Mouse (Mus musculus): ENCODE data around the gene 2310007B03Rik. TPM values are rescaled to one million over a fixed set of nuclear protein-coding genes. Genes with fewer than 3 reads are reported as not detected.
"Not testable (repeated sequence)": the region's sequence is repeated elsewhere in the genome, so short reads cannot be mapped to it uniquely, and the experiment has no call there.

2310007B03Rik gene
- polyA plus RNA-seq (2011; ENCODE audit: insufficient read depth, insufficient read length, low read depth, missing spikeins), result 1.9 and 2.1 TPM in 2 replicates

DNA sequence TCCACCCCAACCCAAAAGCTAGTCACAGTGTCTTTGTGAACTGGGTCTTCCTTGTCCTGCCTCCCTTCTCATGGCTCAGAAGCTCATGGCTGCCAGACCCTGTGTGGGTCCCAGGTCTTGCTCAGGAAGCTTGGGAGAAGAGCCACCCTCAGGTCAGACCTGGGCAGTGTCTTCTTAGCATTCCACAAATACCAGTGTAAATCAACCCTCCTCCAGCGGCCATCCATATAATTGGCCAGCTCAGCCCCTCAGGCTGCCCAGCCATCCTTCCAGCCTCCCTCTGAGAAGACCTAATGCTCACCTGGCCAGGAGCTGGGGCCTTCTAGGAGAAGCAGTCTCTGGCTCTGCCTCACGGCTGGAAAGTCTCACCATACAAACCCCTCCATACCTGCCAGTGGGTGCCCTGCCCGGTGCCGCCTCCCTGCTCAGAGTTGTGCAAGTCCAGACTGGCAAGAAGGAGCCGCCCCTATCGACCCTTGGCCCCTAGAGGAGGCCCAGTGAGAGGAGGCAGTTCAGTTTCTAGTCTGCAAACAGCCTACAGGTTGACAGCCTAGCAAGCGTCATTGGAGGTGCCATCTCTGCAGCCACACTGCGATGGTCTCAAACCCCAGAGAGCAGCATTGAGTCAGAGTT is at the start of gene 2310007B03Rik:
2310007B03Rik (minus strand) TSS at position 448 of the 633 bp plus-strand sequence.
- TF ChIP-seq POLR2A (IDR thresholded peaks at IDR 0.05; ENCODE audit: insufficient read depth, low read length), result no peak
- TF ChIP-seq EP300 (IDR thresholded peaks at IDR 0.05; ENCODE audit: insufficient read depth, low read depth, low read length), result no peak
- TF ChIP-seq CTCF (IDR thresholded peaks at IDR 0.05; ENCODE audit: low read depth, low read length), result no peak
- Histone ChIP-seq H3K4me1 (ENCODE audit: control insufficient read depth, insufficient read depth, low read length) (no peaks in the 10 kb centered on the region), H3K27me3 (ENCODE audit: control insufficient read depth, insufficient read depth, low read length, poor library complexity, severe bottlenecking) (no peaks in the 10 kb centered on the region), H3K36me3 (ENCODE audit: control insufficient read depth, insufficient read depth, low read length, poor library complexity, severe bottlenecking) (no peaks in the 10 kb centered on the region), H3K9me3 (replicated peaks; ENCODE audit: control insufficient read depth, insufficient read depth, low read length, poor library complexity, severe bottlenecking) (no peaks in the 10 kb centered on the region), H3K4me3 (ENCODE audit: low read depth, low read length) (no peak within 1 kb of the TSS), H3K27ac (ENCODE audit: insufficient read depth, low read length) (no peak within 1 kb of the TSS), H3K9ac (ENCODE audit: low read depth, poor library complexity, severe bottlenecking) (no peak within 1 kb of the TSS)

DNA sequence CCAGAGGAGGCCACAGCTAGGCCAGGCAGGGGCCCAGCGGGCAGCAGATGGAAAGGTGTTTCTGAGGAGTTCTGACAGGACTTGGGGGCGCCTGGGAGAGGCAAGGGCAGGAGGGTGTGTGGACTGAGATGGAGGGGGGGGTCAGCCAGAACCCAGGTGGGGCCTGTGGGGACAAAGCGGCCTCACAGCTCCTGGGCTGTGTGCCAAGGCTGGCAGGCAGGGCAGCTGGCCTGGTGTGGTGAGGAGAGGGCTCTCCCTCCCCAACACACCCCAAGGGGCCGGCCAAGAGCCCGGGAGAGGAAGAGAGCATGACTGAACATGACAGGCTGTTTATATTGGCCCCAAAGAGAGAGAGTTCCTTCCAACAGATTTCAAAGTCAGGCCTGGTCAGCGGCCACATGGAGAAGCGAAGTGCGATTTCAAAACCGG is 49.5 kb upstream of the 2310007B03Rik start:
- H3K9me3 ChIP-seq (replicated peaks; ENCODE audit: control insufficient read depth, insufficient read depth, low read length, poor library complexity, severe bottlenecking), result no peaks in the 10 kb centered on the region
- no peak overlapping the region for H3K9ac ChIP-seq (ENCODE audit: low read depth, poor library complexity, severe bottlenecking)
- H3K27me3 ChIP-seq (ENCODE audit: control insufficient read depth, insufficient read depth, low read length, poor library complexity, severe bottlenecking), result no peaks in the 10 kb centered on the region
- no peak overlapping the region for H3K4me3 ChIP-seq (ENCODE audit: low read depth, low read length)
- no peak for TF ChIP-seq CTCF (IDR thresholded peaks at IDR 0.05; ENCODE audit: low read depth, low read length)
- TF ChIP-seq EP300 (IDR thresholded peaks at IDR 0.05; ENCODE audit: insufficient read depth, low read depth, low read length), result no peak
- no peak for TF ChIP-seq POLR2A (IDR thresholded peaks at IDR 0.05; ENCODE audit: insufficient read depth, low read length)
- no peak overlapping the region for H3K27ac ChIP-seq (ENCODE audit: insufficient read depth, low read length)
- H3K36me3 ChIP-seq (ENCODE audit: control insufficient read depth, insufficient read depth, low read length, poor library complexity, severe bottlenecking), result no peaks in the 10 kb centered on the region
- peaks cover 2% of the 10 kb centered on the region for H3K4me1 ChIP-seq (ENCODE audit: control insufficient read depth, insufficient read depth, low read length)

DNA sequence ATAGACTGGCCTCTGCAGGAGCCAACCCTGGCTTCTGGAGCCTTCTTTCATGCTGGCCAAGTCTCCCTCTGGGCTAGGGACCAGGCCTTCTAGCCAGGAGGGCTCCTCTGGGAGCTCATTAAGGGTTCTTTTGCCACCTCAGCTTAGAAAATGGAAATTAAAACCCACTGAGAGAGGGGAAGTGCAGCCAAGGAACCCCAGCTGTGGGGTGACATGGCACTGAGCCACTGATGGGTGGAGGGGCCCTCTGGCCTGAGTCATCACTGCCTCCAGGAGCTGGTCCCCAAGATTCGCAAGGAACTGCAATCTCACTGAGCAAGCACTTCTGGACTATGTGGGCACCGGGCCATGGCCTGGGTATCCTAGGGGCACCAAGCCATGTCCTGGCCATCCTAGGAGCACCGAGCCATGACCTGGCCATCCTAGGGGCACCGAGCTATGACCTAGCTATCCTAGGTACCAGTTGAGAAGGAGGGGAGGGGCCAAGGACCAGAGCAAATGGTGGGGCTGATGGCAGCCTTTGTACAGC is 46.9 kb upstream of the 2310007B03Rik start:
- Histone ChIP-seq H3K27ac (ENCODE audit: insufficient read depth, low read length) (no peak overlapping the region), H3K27me3 (ENCODE audit: control insufficient read depth, insufficient read depth, low read length, poor library complexity, severe bottlenecking) (no peaks in the 10 kb centered on the region), H3K9me3 (replicated peaks; ENCODE audit: control insufficient read depth, insufficient read depth, low read length, poor library complexity, severe bottlenecking) (no peaks in the 10 kb centered on the region), H3K9ac (ENCODE audit: low read depth, poor library complexity, severe bottlenecking) (no peak overlapping the region), H3K36me3 (ENCODE audit: control insufficient read depth, insufficient read depth, low read length, poor library complexity, severe bottlenecking) (no peaks in the 10 kb centered on the region), H3K4me1 (ENCODE audit: control insufficient read depth, insufficient read depth, low read length) (no peaks in the 10 kb centered on the region), H3K4me3 (ENCODE audit: low read depth, low read length) (no peak overlapping the region)
- TF ChIP-seq CTCF (IDR thresholded peaks at IDR 0.05; ENCODE audit: low read depth, low read length), result no peak
- TF ChIP-seq POLR2A (IDR thresholded peaks at IDR 0.05; ENCODE audit: insufficient read depth, low read length), result no peak
- TF ChIP-seq EP300 (IDR thresholded peaks at IDR 0.05; ENCODE audit: insufficient read depth, low read depth, low read length), result no peak

DNA sequence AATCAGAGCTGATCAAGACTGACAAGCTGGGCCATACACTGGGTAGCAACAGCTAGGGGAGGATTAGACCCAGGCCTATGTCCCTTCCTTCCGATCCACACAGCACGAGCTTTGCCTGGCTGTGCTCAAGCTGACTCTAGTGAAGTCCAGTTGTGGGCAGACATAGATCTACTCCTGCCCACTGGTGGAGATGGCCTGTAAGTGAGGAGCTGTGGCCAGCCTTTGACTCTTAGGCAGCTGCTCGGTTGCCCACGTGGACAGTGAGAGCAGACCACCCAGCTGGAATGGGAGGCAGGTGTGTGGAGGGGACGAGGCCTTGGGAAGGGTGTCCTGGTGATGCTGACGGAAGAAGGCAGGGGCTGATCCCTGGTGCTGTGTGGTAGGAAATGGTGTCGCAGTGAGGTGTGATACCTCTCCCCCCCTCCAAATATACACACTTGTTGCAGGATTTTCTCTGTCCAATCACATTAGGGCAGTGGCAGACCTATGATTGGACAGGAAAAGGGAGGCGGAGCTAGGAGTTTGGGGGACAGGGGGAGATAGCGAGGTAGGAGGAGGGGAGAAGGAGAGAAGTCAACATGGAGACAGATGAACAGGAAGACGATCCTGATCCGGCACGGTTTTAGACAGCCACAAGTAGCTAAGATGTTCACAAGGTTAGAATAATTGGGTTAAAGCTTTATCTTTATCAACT is 45.7 kb upstream of the 2310007B03Rik start:
- H3K27ac ChIP-seq (ENCODE audit: insufficient read depth, low read length), result no peak overlapping the region
- TF ChIP-seq POLR2A (IDR thresholded peaks at IDR 0.05; ENCODE audit: insufficient read depth, low read length) (no peak), EP300 (IDR thresholded peaks at IDR 0.05; ENCODE audit: insufficient read depth, low read depth, low read length) (no peak), CTCF (IDR thresholded peaks at IDR 0.05; ENCODE audit: low read depth, low read length) (no peak)
- no peak overlapping the region for H3K4me3 ChIP-seq (ENCODE audit: low read depth, low read length)
- no peaks in the 10 kb centered on the region for H3K27me3 ChIP-seq (ENCODE audit: control insufficient read depth, insufficient read depth, low read length, poor library complexity, severe bottlenecking)
- no peaks in the 10 kb centered on the region for H3K4me1 ChIP-seq (ENCODE audit: control insufficient read depth, insufficient read depth, low read length)
- H3K9ac ChIP-seq (ENCODE audit: low read depth, poor library complexity, severe bottlenecking), result no peak overlapping the region
- no peaks in the 10 kb centered on the region for H3K36me3 ChIP-seq (ENCODE audit: control insufficient read depth, insufficient read depth, low read length, poor library complexity, severe bottlenecking)
- H3K9me3 ChIP-seq (replicated peaks; ENCODE audit: control insufficient read depth, insufficient read depth, low read length, poor library complexity, severe bottlenecking), result no peaks in the 10 kb centered on the region

DNA sequence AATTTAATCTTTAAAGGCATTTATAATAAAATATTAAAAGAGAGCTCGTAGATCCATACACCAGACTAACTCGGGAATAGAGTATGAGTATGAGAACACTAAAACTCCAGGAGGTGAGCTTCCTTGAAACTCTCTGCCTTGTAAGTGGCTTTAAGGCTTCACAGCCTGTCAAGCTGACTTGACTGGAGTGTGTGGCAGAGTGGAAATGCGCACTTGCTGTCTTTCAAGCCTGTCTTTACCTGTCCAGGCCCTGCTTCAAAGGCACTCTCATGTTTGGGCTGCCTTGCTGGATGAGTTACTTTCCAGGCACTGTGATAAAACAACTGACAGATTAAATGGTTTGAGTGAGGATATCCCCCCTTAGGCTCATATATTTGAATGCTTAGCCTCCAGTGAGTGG is 37.2 kb upstream of the 2310007B03Rik start:
- Histone ChIP-seq H3K36me3 (ENCODE audit: control insufficient read depth, insufficient read depth, low read length, poor library complexity, severe bottlenecking) (no peaks in the 10 kb centered on the region), H3K9ac (ENCODE audit: low read depth, poor library complexity, severe bottlenecking) (no peak overlapping the region), H3K9me3 (replicated peaks; ENCODE audit: control insufficient read depth, insufficient read depth, low read length, poor library complexity, severe bottlenecking) (peaks cover 26% of the 10 kb centered on the region), H3K4me3 (ENCODE audit: low read depth, low read length) (no peak overlapping the region), H3K27ac (ENCODE audit: insufficient read depth, low read length) (0 out of 2 replicates have a peak overlapping the region, but pooled peaks have one; percentile 8), H3K4me1 (ENCODE audit: control insufficient read depth, insufficient read depth, low read length) (no peaks in the 10 kb centered on the region), H3K27me3 (ENCODE audit: control insufficient read depth, insufficient read depth, low read length, poor library complexity, severe bottlenecking) (no peaks in the 10 kb centered on the region)
- no peak for TF ChIP-seq EP300 (IDR thresholded peaks at IDR 0.05; ENCODE audit: insufficient read depth, low read depth, low read length)
- TF ChIP-seq CTCF (IDR thresholded peaks at IDR 0.05; ENCODE audit: low read depth, low read length), result no peak

DNA sequence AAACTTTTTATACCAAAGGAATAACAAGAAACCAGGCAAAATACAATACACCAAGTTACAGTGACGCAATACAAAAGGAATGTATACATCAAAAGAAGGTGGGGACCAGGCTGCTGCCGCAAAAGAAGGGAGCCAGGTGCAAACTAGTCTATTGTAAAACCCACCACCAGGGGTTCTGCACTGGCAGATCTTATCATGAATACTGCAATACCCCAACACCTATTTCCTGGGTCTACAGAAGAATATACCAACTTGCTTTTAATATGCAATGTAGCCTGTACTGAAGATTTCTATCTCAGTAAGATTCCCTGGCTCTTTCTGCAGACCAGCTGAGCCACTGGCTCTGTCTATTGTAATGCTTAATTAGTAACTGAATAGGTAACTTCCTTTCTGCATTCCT is 36.7 kb upstream of the 2310007B03Rik start:
- not testable (repeated sequence) for H3K27me3 ChIP-seq (ENCODE audit: control insufficient read depth, insufficient read depth, low read length, poor library complexity, severe bottlenecking); H3K9ac ChIP-seq (ENCODE audit: low read depth, poor library complexity, severe bottlenecking); H3K4me1 ChIP-seq (ENCODE audit: control insufficient read depth, insufficient read depth, low read length); H3K36me3 ChIP-seq (ENCODE audit: control insufficient read depth, insufficient read depth, low read length, poor library complexity, severe bottlenecking); H3K4me3 ChIP-seq (ENCODE audit: low read depth, low read length); H3K27ac ChIP-seq (ENCODE audit: insufficient read depth, low read length)
- peaks cover 26% of the 10 kb centered on the region for H3K9me3 ChIP-seq (replicated peaks; ENCODE audit: control insufficient read depth, insufficient read depth, low read length, poor library complexity, severe bottlenecking)

Measured in ES-Bruce4 (cell line).